Mouse (Mus musculus): ENCODE results near the gene Sirt2. TPM values are rescaled to one million over a fixed set of nuclear protein-coding genes. Genes with fewer than 3 reads are reported as not detected.
A peak's percentile ranks its signal among the peaks of the same experiment; 100 is the strongest.

Sirt2 gene
- total and polyA plus RNA-seq, 3 experiments = 35.7 to 72.4 TPM; not detected in 1

- H3K79me2 ChIP-seq (ENCODE audit: control insufficient read depth, insufficient read depth, low read length, poor library complexity) = peaks cover 52% of the 10 kb centered on the region
- no peak for DNase-seq (ENCODE audit: low read depth, low spot score)
- no peak overlapping the region for H3K9ac ChIP-seq (ENCODE audit: control insufficient read depth, low read depth, low read length, poor library complexity, severe bottlenecking)
- H3K4me1 ChIP-seq (ENCODE audit: control insufficient read depth in 1 of 2, insufficient read depth in 2 of 2, low read length in 2 of 2) = peaks cover 23 to 89% of the 10 kb centered on the region in 2 experiments
- no peak overlapping the region for H3K4me3 ChIP-seq (ENCODE audit: control insufficient read depth in 1 of 2, insufficient read depth in 1 of 2, low read depth in 2 of 2, low read length in 2 of 2)
- 0 out of 2 replicates have a peak, but pooled peaks have one; percentile 48 for TF ChIP-seq ZKSCAN1 (IDR thresholded peaks at IDR 0.05; ENCODE audit: low read depth, low read length)
- TF ChIP-seq CHD1 (IDR thresholded peaks at IDR 0.05; ENCODE audit: low read depth, low read length) = no peak
- TF ChIP-seq TAL1 (IDR thresholded peaks at IDR 0.05; ENCODE audit: low read length) = no peak
- 0 out of 2 replicates have a peak, but pooled peaks have one; percentile 10 for TF ChIP-seq RCOR1 (IDR thresholded peaks at IDR 0.05; ENCODE audit: low read depth, low read length)
- 0 out of 2 replicates have a peak, but pooled peaks have one; percentile 69 for TF ChIP-seq POLR2AphosphoS5 (IDR thresholded peaks at IDR 0.05; ENCODE audit: borderline replicate concordance, low read depth, low read length)
- no peak for TF ChIP-seq HCFC1 (IDR thresholded peaks at IDR 0.05; ENCODE audit: low read depth, low read length)
- TF ChIP-seq POLR2A (IDR thresholded peaks at IDR 0.05; ENCODE audit: control insufficient read depth in 1 of 2, insufficient read depth in 1 of 2, low read depth in 1 of 2, low read length in 2 of 2, poor library complexity in 1 of 2) = 0 out of 4 replicates have a peak, but pooled peaks have one; percentile 13 to 16
- peak overlapping the region; percentile 4; the same call in 1 of the 2 replicates for H3K27ac ChIP-seq (ENCODE audit: control insufficient read depth, low read depth, low read length)
- peaks cover 51 to 97% of the 10 kb centered on the region in 2 experiments for H3K36me3 ChIP-seq (ENCODE audit: control insufficient read depth in 1 of 2, insufficient read depth in 2 of 2, low read length in 2 of 2)
- H3K9me3 ChIP-seq (replicated peaks; ENCODE audit: insufficient read depth, low read length) = no peaks in the 10 kb centered on the region
- H3K27me3 ChIP-seq (ENCODE audit: control insufficient read depth in 1 of 2, insufficient read depth in 2 of 2, low read length in 2 of 2) = no peaks in the 10 kb centered on the region
Measured at GRCm38 (mm10) chr7:28816920-28817319, 50.4 kb downstream of the Sirt2 start.

GRCm38 (mm10) chr7:28817524-28817923, 51.0 kb downstream of the Sirt2 start:
- H3K27me3 ChIP-seq (ENCODE audit: control insufficient read depth in 1 of 2, insufficient read depth in 2 of 2, low read length in 2 of 2) = no peaks in the 10 kb centered on the region
- H3K27ac ChIP-seq (ENCODE audit: control insufficient read depth, low read depth, low read length) = peak overlapping the region; percentile 22; the same call in 1 of the 2 replicates
- peaks cover 21 to 89% of the 10 kb centered on the region in 2 experiments for H3K4me1 ChIP-seq (ENCODE audit: control insufficient read depth in 1 of 2, insufficient read depth in 2 of 2, low read length in 2 of 2)
- peaks cover 53 to 97% of the 10 kb centered on the region in 2 experiments for H3K36me3 ChIP-seq (ENCODE audit: control insufficient read depth in 1 of 2, insufficient read depth in 2 of 2, low read length in 2 of 2)
- H3K9ac ChIP-seq (ENCODE audit: control insufficient read depth, low read depth, low read length, poor library complexity, severe bottlenecking) = no peak overlapping the region
- H3K79me2 ChIP-seq (ENCODE audit: control insufficient read depth, insufficient read depth, low read length, poor library complexity) = peaks cover 46% of the 10 kb centered on the region
- DNase-seq (ENCODE audit: low read depth, low spot score) = peak; percentile 57
- TF ChIP-seq RAD21 (IDR thresholded peaks at IDR 0.05; ENCODE audit: low read depth, low read length) = no peak
- peak in 1 of 2 experiments; percentile 33; a peak in 1 of 4 replicates for TF ChIP-seq POLR2A (IDR thresholded peaks at IDR 0.05; ENCODE audit: control insufficient read depth in 1 of 2, insufficient read depth in 1 of 2, low read depth in 1 of 2, low read length in 2 of 2, poor library complexity in 1 of 2)
- 0 out of 2 replicates have a peak, but pooled peaks have one; percentile 19 for TF ChIP-seq MAZ (IDR thresholded peaks at IDR 0.05; ENCODE audit: low read depth, low read length)
- no peak for TF ChIP-seq UBTF (IDR thresholded peaks at IDR 0.05; ENCODE audit: borderline replicate concordance, insufficient read depth, low read depth, low read length)
- TF ChIP-seq SIN3A (IDR thresholded peaks at IDR 0.05; ENCODE audit: low read length) = no peak
- TF ChIP-seq ZMIZ1 (IDR thresholded peaks at IDR 0.05; ENCODE audit: low read depth, low read length) = no peak
- TF ChIP-seq ELF1 (IDR thresholded peaks at IDR 0.05; ENCODE audit: low read depth, low read length) = no peak
- no peak for TF ChIP-seq MYC (IDR thresholded peaks at IDR 0.05; ENCODE audit: low read depth, low read length)
- 0 out of 4 replicates have a peak, but pooled peaks of 1 of the 2 experiments have one; percentile 24 for TF ChIP-seq EP300 (IDR thresholded peaks at IDR 0.05; ENCODE audit: low read depth in 1 of 2, low read length in 2 of 2)
- peak; percentile 58; the same call in 1 of the 2 replicates for TF ChIP-seq ETS1 (IDR thresholded peaks at IDR 0.05; ENCODE audit: low read depth, low read length)
- TF ChIP-seq USF1 (IDR thresholded peaks at IDR 0.05; ENCODE audit: low read depth, low read length) = no peak
- TF ChIP-seq GATA1 (IDR thresholded peaks at IDR 0.05; ENCODE audit: low read depth, low read length) = peak; percentile 60
- no peak overlapping the region for H3K4me3 ChIP-seq (ENCODE audit: control insufficient read depth in 1 of 2, insufficient read depth in 1 of 2, low read depth in 2 of 2, low read length in 2 of 2)
- no peaks in the 10 kb centered on the region for H3K9me3 ChIP-seq (replicated peaks; ENCODE audit: insufficient read depth, low read length)

Data from MEL (cell line).